Mouse (Mus musculus) forebrain, embryonic 14.5 days (tissue): ENCODE measurements around the gene Stk4. TPM values are rescaled to one million over a fixed set of nuclear protein-coding genes. Genes with fewer than 3 reads are reported as not detected.

Source experiments
- ATAC-seq: fragments of 200-750 bp; cut with Nextera tagmentation; 2 replicates; pipeline ENCODE4 v1.8.0; 2017; ENCODE audit warnings: mild to moderate bottlenecking, moderate library complexity
- DNase-seq: peaks from one replicate; pipeline ENCODE4 v3.0.0-alpha.2; 2015; ENCODE audit warnings: low spot score
- H3K27ac ChIP-seq: fragments of 300-500 bp; sonication (generic); 2 replicates; pipeline ENCODE4 v1.5.1; 2014; ENCODE audit warnings: low read depth, mild to moderate bottlenecking, control low read depth, low read length, moderate library complexity
- H3K27me3 ChIP-seq: fragments of 300-500 bp; sonication (generic); replicated peaks from 2 replicates; pipeline ENCODE4 v1.6.1; 2014; ENCODE audit warnings: low read length, control low read depth, mixed read lengths; ENCODE audit not compliant: control insufficient read depth, insufficient read depth
- H3K36me3 ChIP-seq: fragments of 300-500 bp; sonication (generic); 2 replicates; pipeline ENCODE4 v1.6.1; 2014; ENCODE audit warnings: low read length, control low read depth; ENCODE audit not compliant: control insufficient read depth, insufficient read depth
- H3K4me1 ChIP-seq: fragments of 300-500 bp; sonication (generic); 2 replicates; pipeline ENCODE4 v1.6.1; 2014; ENCODE audit warnings: antibody characterized with exemption, low read length, control low read depth; ENCODE audit not compliant: control insufficient read depth, insufficient read depth
- H3K4me2 ChIP-seq: fragments of 300-500 bp; sonication (generic); 2 replicates; pipeline ENCODE4 v1.6.1; 2014; ENCODE audit warnings: mild to moderate bottlenecking, control low read depth, low read length
- H3K4me3 ChIP-seq: fragments of 300-500 bp; sonication (generic); 2 replicates; pipeline ENCODE4 v1.5.1; 2014; ENCODE audit warnings: low read depth, low read length, control low read depth
- H3K9ac ChIP-seq: fragments of 300-500 bp; sonication (generic); 2 replicates; pipeline ENCODE4 v1.6.1; 2014; ENCODE audit warnings: mild to moderate bottlenecking, low read length, control low read depth, moderate library complexity
- H3K9me3 ChIP-seq: fragments of 300-500 bp; sonication (generic); replicated peaks from 2 replicates; pipeline ENCODE4 v1.6.1; 2016; ENCODE audit warnings: low read length, control low read depth, mixed read lengths; ENCODE audit not compliant: control insufficient read depth
- WGBS: fragments of 180-500 bp; shearing (Covaris S2); extraction: QIAGEN DNeasy Blood & Tissue Kit; methylation state at CpG from one replicate; pipeline ENCODE4 v1.1.7; 2014; 5-methylcytosine and 5-hydroxymethylcytosine counted together
- polyA plus RNA-seq: library from polyadenylated mRNA; unstranded; fragments of >200 nt; fragmentation: Nextera tagmentation; extraction: Ambion mirVana; gene quantifications from 2 replicates; pipeline ENCODE4 v1.2.1, GENCODE M21; 2014

Gene Stk4
- polyA plus RNA-seq, 1 experiment from 2014 or later, result 36.2 TPM

GRCm38 (mm10) chr2:164182692-164183255 is 112.7 kb downstream of the Stk4 start, which contains the start of gene Wfdc5:
Wfdc5 (minus strand) TSS chr2:164182742.
- no peaks in the 10 kb centered on the region for H3K36me3 ChIP-seq
- no peak within 1 kb of the TSS for H3K9ac ChIP-seq
- ATAC-seq (no peak), DNase-seq (no peak)
- no peaks in the 10 kb centered on the region for H3K4me1 ChIP-seq
- no peaks in the 10 kb centered on the region for H3K9me3 ChIP-seq
- no peak within 1 kb of the TSS for H3K4me3 ChIP-seq
- no peaks in the 10 kb centered on the region for H3K27me3 ChIP-seq
- WGBS, result 89% methylated on average over 7 of the region's 7 CpGs
- H3K27ac ChIP-seq, result no peak within 1 kb of the TSS
- H3K4me2 ChIP-seq, result no peak within 1 kb of the TSS

DNA sequence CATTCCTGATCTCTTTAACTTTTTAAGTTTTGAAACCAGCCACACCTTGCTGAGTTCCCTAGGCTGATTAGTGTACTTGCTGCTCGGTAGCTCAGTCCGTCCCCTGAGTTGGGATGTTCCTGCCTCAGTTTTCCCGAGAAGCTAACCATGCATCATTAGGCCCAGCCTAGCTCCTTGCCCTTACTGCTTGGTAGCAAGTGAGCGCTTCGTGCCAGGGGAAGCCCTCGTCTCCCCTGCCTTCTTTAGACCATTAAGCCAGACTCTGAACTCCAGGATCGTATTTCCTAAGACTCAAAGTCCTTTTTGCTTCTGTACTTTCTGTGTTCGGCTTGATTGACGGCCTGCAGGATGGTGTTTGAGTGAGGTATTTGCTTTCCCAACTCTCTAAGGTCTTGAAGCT is 113.2 kb downstream of the Stk4 start:
- no peaks in the 10 kb centered on the region for H3K9me3 ChIP-seq
- 67% methylated on average over 9 of the region's 9 CpGs for WGBS
- H3K4me2 ChIP-seq, result no peak overlapping the region
- ATAC-seq (no peak), DNase-seq (no peak)
- no peak overlapping the region for H3K9ac ChIP-seq
- H3K27me3 ChIP-seq, result no peaks in the 10 kb centered on the region
- no peak overlapping the region for H3K27ac ChIP-seq
- no peak overlapping the region for H3K4me3 ChIP-seq
- no peaks in the 10 kb centered on the region for H3K36me3 ChIP-seq
- no peaks in the 10 kb centered on the region for H3K4me1 ChIP-seq

DNA sequence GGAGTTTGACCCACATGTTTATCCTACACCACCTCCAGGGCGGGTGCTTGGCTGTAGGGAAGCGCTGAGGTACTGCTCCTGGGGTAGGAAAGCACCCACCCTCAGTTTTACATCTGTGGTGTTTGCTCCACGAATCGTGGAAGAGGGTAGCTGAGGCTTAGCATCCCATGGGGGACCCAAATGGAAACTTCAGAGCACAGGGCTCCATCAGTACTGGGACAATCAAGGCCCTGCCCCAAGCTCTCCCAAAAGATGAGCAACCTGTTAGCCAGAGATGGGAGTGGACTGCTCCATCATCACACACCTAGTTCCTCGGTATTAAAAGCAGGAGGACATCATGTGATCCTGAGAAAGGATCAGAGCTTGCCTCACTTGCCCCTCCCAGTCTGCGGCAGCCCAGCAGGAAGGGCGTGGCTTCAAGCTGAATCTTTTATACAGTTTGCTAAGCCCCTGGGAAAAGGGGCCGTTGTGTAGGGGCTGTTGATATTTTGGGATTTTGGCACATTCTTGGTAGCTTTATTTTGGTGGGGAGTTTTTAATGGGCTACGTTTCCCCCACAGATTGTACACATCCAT is 114.1 kb downstream of the Stk4 start:
- Histone ChIP-seq H3K4me2 (no peak overlapping the region), H3K9me3 (no peaks in the 10 kb centered on the region), H3K4me1 (no peaks in the 10 kb centered on the region), H3K27ac (no peak overlapping the region), H3K36me3 (no peaks in the 10 kb centered on the region), H3K4me3 (no peak overlapping the region), H3K9ac (no peak overlapping the region), H3K27me3 (no peaks in the 10 kb centered on the region)
- WGBS, result 29% methylated on average over 9 of the region's 9 CpGs
- peak; percentile 17 for DNase-seq
- ATAC-seq, result no peak

DNA sequence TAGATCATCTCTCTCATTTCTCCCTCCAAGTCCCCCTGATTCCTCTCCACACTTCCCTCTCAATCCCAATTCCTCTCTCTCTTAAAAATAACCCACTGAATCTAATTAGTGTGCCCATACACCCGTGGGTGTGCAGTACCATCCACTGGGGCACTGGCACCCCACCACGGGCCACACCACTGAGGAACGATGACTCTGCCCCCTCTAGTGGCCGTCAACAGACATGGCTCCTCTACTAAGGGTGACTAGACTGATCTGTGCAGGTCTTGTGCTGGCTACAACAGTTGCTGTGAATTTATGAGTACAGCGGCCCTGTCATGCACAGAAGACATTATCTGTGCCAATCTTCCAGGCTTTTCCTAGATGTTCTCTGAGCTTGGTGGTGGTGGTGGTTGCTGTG is 118.6 kb downstream of the Stk4 start:
- 31% methylated on average over 5 of the region's 5 CpGs for WGBS
- ATAC-seq (no peak), DNase-seq (peak; percentile 20)
- Histone ChIP-seq H3K9ac (no peak overlapping the region), H3K9me3 (no peaks in the 10 kb centered on the region), H3K4me2 (no peak overlapping the region), H3K4me1 (no peaks in the 10 kb centered on the region), H3K4me3 (no peak overlapping the region), H3K27ac (no peak overlapping the region), H3K36me3 (no peaks in the 10 kb centered on the region), H3K27me3 (no peaks in the 10 kb centered on the region)

DNA sequence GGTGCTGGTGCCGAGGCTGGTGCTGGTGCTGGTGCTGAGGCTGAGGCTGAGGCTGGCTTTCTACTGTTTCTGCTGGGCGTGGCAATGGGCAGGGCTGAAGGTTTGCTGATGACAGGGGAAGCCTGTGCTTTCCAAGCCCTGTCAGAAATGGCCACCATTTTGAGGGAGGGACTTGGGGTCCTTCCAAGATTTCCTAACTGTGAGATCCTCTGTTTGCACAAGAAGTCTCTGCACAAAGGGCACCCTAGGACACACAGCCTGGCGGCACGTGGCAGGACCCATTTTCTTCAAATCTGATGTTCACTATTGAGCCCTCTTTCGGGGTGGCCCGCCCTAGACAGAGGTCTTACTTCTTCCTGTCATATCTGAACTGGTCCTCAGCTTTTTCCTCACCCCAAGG is 120.5 kb downstream of the Stk4 start, which contains the start of gene Wfdc12:
TSS of gene Wfdc12 (minus strand) at position 33 of the 400 bp plus-strand sequence.
- WGBS, result 78% methylated on average over 6 of the region's 6 CpGs
- no peak for ATAC-seq

DNA sequence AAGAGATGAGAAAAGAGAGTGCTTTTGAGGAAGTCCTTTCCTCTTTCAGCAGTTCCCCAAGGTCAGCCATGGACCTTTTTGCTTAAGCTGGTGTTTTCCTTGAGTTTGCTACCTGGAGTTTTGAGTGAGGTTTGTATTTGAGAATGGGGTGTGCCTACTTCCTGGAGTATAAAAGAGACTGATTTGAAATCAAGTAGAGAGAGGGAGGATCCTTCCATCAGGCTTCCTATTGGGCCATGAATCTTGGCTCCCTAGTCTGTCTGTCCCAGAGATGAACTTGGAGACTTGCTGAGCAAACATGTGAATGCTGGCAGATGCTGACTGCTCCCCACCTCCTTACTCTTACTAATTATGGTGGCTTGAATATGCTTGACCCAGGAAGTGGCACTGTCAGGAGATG is 122.2 kb downstream of the Stk4 start:
- no peaks in the 10 kb centered on the region for H3K36me3 ChIP-seq
- H3K4me3 ChIP-seq, result no peak overlapping the region
- no peaks in the 10 kb centered on the region for H3K27me3 ChIP-seq
- DNase-seq (no peak), ATAC-seq (no peak)
- no peaks in the 10 kb centered on the region for H3K9me3 ChIP-seq
- no peak overlapping the region for H3K27ac ChIP-seq
- H3K4me2 ChIP-seq, result no peak overlapping the region
- no peaks in the 10 kb centered on the region for H3K4me1 ChIP-seq
- H3K9ac ChIP-seq, result no peak overlapping the region

More for the DNA sequence above, 120.5 kb downstream of the Stk4 start, which contains the start of gene Wfdc12:
- H3K27me3 ChIP-seq, result no peaks in the 10 kb centered on the region
- H3K9me3 ChIP-seq, result no peaks in the 10 kb centered on the region
- H3K27ac ChIP-seq, result no peak within 1 kb of the TSS
- no peak within 1 kb of the TSS for H3K4me2 ChIP-seq
- DNase-seq, result no peak
- H3K36me3 ChIP-seq, result no peaks in the 10 kb centered on the region
- no peaks in the 10 kb centered on the region for H3K4me1 ChIP-seq
- H3K9ac ChIP-seq, result no peak within 1 kb of the TSS
- H3K4me3 ChIP-seq, result no peak within 1 kb of the TSS

DNA sequence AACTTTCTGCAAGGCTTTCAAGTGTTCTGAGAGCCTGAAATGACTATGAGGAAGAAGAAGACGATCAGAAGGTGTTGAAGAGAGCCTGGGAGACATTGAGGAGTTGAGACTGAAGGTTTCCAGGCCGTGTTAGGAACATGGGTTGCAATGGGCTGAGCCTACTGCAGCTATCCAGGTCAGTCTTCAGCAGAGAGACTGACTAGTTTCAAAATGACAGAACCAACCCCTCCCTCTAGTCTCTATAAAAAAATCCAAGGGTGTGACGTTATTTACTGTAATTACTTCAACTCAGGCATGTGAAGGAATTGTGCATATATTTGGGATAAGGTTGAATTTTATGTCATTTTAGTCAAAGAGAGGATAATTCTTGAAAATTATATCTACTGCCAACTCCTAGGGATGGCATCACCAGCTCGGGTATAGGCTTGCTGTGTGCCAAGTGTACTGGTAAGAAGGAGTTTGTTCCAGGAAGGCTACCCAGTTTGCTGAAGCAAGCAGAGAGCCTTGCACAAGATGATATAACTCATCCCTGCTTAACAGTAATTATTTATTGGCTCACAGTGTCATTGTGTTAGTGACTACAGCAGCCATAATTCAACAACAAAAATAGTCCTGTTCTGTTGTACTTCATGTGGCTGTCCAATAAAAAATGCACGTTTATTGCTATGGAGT is 125.0 kb downstream of the Stk4 start:
- WGBS, result 80% methylated on average over 5 of the region's 5 CpGs

GRCm38 (mm10) chr2:164195971-164196699 is 126.0 kb downstream of the Stk4 start:
- no peaks in the 10 kb centered on the region for H3K9me3 ChIP-seq
- no peaks in the 10 kb centered on the region for H3K36me3 ChIP-seq
- H3K9ac ChIP-seq, result no peak overlapping the region
- H3K4me1 ChIP-seq, result no peaks in the 10 kb centered on the region
- no peaks in the 10 kb centered on the region for H3K27me3 ChIP-seq
- no peak overlapping the region for H3K4me3 ChIP-seq
- DNase-seq (no peak), ATAC-seq (no peak)
- 89% methylated on average over 5 of the region's 5 CpGs for WGBS
- H3K4me2 ChIP-seq, result no peak overlapping the region
- no peak overlapping the region for H3K27ac ChIP-seq

More for the DNA sequence above, 125.0 kb downstream of the Stk4 start:
- H3K9me3 ChIP-seq, result no peaks in the 10 kb centered on the region
- H3K27ac ChIP-seq, result no peak overlapping the region
- no peak overlapping the region for H3K4me2 ChIP-seq
- no peaks in the 10 kb centered on the region for H3K4me1 ChIP-seq
- no peaks in the 10 kb centered on the region for H3K27me3 ChIP-seq
- no peak for ATAC-seq
- DNase-seq, result no peak
- H3K4me3 ChIP-seq, result no peak overlapping the region
- no peak overlapping the region for H3K9ac ChIP-seq
- H3K36me3 ChIP-seq, result no peaks in the 10 kb centered on the region

GRCm38 (mm10) chr2:164196700-164196990 is 126.5 kb downstream of the Stk4 start:
- no peaks in the 10 kb centered on the region for H3K27me3 ChIP-seq
- ATAC-seq (no peak), DNase-seq (no peak)
- no peak overlapping the region for H3K4me2 ChIP-seq
- no peaks in the 10 kb centered on the region for H3K4me1 ChIP-seq
- H3K36me3 ChIP-seq, result no peaks in the 10 kb centered on the region
- H3K4me3 ChIP-seq, result no peak overlapping the region
- no peaks in the 10 kb centered on the region for H3K9me3 ChIP-seq
- 91% methylated on average over 5 of the region's 5 CpGs for WGBS
- H3K27ac ChIP-seq, result no peak overlapping the region
- H3K9ac ChIP-seq, result no peak overlapping the region
